Mouse (Mus musculus): ENCODE measurements at regions not wholly inside any gene's neighbourhood (a gene's known extent, or its start where the extent isn't known, plus 50 kb on each side); places are given as distances from the start of the nearest gene placed in this dataset.
A peak's percentile ranks its signal among the peaks of the same experiment; 100 is the strongest.

DNA sequence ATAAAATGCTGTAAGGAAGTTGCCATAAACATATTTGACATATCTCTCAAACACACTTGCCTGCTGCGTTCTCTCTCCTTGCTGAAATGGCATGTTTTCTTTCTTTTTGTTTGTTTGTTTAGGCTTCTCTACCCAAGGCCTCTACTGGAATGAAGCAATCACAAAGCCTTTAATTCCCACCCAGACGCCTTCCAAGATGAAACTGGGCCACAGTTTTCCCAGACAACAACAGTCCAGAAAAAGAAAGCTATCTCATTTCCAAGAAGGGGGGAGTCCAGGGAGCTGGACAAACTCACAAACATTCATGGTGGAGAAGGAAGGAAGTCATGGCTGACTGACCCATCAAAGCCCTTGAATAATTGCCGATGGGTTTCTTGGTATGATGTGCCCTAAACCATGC, 234.1 kb downstream of the Gm45692 start:
- DNase-seq (ENCODE audit: low spot score in 2 of 2) = no peak

DNA sequence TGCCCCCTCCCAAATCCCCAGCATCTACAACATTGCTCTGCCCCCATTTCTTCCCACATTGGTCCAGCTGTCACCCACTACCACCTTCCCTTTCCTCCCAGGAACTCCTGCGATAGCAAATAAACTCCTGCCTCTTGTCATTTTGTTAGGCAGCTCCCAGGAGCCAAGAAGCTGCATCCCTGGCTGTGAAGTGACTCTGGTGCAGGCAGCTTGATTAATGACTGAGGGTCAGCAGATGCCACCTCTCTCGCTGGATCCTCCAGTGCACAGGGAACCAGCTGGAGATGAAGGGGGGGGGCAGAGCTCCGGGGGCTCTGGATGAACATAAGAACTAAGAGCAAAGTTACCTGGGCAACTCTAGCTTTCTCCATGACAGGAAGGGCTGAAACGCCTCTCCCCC, 235.2 kb downstream of the Gm45692 start:
- DNase-seq (ENCODE audit: low spot score in 2 of 2) = no peak

DNA sequence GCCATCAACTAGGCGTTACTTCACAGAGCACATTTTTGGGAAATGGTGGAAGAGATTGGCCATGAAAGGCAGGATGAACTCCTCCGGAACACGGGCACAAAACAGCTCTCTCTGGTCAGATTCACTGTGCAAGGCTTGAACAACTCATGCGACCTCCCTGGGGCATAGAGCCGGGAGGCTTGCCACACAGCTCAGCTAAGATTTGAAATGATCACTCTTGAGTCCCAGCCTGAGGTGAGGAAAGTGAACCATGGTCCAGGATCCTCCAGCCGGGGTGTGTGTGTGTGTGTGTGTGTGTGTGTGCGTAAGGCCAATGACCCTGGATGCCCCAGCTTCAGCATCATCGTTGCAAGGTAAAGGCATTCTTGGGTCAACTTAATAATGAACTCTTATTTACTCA, 237.5 kb downstream of the Gm45692 start:
- no peak for DNase-seq (ENCODE audit: low spot score in 2 of 2)

DNA sequence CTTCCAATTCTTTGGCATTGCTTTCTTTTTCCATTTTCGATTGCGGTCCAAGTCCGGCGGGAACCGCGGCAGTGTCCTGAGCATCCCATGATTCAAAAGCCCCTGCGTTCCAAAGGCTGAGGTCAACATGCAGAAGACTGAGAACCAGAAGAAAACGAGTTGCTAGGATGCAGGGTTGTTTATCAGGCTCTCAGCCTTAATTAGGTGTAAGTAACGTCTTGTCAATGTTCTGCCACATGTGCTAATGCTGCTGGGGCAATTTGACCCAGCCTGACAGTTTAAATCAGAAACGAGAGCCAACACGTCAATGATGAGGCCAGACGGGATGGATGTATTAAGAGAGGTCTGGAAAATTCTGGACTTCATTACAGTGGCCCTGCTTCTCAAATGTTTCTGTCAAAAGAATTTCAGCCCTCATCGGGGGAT, 239.4 kb downstream of the Gm45692 start:
- no peak for DNase-seq (ENCODE audit: low spot score in 2 of 2)

DNA sequence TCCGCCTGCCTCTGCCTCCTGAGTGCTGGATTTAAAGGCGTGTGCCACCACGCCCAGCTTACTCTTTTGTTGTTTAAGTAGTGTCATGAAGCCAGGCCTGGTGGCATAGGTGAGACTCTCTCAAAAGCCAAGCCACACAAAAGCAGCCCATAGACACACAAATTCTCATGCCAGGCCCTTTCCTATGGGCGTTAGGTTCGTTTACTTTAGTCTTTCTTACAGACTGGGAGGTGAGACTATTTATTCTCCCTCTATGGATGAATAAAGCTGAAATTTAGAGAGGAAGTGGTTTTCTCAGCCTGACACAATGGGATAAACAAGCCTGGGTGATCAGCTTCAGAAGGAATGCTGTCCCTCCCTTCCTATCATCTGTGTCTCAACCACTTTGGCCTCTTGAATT, 243.0 kb downstream of the Gm45692 start:
- no peak for DNase-seq (ENCODE audit: low spot score in 2 of 2)

DNA sequence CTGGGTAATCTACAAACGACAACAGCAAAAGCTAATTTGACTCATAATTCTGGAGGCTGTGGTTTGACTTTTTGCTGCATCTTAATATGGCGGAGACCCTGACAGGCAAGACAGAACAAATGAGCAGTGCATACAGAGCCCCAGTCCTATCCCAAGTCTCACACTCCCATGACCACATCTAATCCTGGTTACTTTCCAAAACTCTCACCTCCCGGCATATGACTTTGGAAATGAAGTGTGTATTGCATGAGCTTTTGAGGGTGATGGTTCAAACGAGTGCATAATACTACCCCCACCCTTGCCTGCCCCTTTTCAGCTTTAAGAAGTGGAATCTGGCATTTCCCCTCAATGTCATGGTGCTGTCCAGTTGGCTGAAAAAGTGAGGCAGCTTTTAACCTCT, 244.3 kb downstream of the Gm45692 start:
- no peak for DNase-seq (ENCODE audit: low spot score in 2 of 2)

DNA sequence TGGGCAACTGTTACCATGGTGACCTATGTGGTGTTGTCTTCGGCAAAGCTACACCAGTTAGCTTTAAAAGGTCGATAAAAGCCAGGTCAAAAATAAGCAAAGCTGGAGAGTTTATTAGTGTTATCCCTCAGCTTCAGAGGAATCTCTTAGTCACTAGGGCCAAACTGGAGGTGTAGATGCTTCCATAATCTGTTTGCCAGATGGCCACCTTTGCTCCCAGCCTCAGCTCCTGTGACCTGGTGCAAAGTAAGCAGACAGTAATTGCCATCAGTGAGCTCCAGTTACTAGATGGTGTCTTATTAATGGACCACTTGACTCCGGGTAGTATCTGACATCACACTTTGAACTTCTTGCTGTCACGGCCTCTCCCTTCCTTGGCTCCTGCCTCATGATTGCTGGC, 245.3 kb downstream of the Gm45692 start:
- DNase-seq (ENCODE audit: low spot score in 2 of 2) = no peak

DNA sequence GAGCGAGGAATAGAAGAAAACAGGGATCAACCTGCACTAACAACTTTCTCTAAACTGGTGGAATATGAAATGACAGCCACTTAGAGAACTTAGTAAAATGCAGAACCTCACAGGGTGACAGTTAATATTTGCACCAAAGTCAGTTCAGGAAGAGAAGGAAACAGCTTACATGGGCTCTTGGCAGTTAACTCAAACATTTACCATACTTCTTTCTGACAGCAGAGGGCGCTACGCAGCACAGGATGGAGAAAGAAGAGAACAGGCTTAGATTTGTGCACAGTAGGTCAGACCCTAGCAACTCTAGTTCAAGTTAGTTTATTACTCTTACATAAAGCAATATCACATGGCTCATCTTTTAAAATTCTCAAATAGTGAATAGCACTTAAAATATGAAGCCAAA, 261.3 kb downstream of the Gm45692 start:
- DNase-seq (ENCODE audit: low spot score in 2 of 2) = peak; percentile 14 to 36

DNA sequence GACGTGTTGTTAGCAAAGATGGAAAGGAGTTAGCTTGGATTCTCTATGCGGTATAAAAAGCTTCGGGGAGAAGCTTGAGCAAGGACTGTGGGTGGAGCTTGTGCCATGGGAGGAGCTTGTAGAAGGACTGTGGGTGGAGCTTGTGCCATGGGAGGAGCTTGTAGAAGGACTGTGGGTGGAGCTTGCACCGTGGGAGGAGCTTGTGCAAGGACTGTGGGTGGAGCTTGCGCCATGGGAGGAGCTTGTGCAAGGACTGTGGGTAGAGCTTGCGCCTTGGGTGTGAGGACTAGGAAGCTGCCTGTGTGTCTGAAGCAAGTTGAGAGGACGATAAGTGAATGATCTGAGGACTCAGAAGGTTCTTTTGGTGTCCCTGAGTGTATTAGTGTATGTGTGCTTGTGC, 263.1 kb downstream of the Gm45692 start:
- DNase-seq (ENCODE audit: low spot score in 2 of 2) = no peak

DNA sequence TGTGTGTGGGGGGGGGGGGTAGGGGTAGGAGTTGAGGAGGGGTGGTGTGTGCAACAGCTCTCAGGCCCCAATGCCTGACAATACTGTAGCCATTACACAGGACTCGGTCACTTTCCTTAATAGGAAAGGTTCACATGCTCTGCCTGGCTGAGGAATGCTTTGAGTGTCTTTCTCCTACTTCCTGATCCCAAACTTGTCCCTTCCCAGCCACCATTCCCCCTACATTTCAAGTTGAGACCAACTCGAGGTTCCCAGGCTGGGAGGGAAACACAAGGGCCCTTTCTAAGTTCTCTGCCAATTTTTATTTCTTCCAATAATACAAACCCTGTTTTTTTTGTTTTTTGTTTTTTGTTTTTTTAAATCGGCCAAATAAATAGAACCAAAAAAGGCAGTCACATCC, 264.6 kb downstream of the Gm45692 start:
- DNase-seq (ENCODE audit: low spot score in 2 of 2) = no peak

DNA sequence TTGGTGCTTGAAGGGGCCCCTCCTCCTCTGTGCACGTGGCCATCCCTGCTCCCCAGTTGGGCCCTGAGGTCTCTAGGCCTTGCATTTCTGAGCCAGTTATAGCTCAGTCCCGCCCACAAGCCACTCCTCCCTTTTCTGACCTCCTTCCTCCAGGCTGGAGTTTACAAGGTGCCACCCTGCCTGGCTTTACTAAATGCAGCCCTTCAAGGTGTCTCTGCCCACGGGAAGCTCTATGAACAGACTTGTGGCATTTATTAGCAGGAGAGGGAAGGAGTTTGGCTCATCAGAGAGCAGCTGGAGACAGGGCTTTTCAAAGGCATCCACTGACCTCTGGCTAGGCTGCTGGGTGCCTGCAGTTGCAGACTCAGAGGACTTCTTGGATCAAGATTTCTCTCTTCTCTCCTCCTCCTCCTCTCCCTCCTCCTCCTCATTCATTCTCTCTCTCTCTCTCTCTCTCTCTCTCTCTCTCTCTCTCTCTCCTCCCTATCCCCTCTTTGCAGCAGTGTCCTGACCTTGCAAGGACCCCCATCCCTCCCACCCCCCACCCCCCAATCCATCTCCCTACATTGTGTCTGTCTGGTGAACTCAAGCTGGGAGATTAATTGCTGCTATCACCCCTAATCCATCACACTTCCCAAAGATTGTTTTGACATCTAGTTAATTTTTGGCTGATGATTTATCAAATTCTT, 265.1 kb downstream of the Gm45692 start:
- DNase-seq (ENCODE audit: low spot score in 2 of 2) = no peak

DNA sequence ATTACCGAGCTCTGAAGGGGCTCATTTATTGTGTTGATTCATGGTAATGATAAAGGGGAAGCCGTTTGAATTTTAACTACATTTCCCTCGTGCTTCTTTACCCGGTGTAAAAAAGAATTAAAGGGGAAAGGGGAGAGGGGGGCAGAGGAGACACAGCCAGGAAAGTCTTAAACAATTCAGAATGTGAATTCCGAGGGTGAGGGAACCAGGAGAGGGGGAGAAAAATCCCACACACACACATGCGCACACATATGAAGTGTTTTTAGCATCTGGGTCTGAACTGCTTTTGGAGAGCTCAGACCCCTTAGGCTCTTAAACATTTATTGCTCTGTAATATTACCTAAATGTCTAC, 265.6 kb downstream of the Gm45692 start:
- no peak for DNase-seq (ENCODE audit: low spot score in 2 of 2)

DNA sequence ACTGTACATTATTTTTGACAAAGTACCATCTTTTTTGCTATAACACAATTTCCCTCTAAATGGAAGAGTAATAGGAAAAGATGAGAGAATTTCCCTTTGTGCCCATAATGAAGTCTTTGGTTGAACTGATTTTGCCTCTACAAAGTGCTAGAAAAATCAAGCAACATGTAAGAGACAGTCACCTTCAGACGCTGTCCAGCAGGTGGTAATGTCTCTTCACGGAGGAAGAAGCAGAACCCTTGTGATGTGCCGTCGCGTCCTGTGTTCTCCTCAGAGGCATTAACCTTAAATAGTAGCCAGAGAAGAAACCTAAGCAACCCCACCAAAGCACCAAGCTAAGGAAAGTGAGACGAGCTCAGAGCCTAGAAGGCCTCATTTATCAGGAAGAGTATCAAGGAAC, 275.7 kb downstream of the Gm45692 start:
- no peak for DNase-seq (ENCODE audit: low spot score in 2 of 2)

DNA sequence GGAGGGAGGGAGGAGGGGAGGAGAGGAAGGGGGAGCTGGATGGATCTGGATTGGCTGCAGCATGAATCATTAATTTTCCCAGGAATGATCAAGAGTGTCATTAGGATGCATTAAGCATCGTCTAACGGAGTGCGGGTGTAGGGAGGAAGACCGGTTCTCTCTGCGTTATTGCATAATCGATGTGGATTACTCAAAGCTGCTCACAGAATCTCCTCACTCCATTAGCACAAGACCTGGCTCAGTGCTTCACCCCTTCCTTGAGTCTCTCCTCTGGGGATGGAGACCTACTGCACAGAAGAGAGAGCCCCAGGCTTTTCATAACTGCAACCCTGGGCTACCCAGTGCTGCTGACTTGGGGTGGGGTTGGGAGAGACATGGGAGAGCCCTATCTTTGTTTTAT, 300.7 kb downstream of the Gm45692 start:
- DNase-seq (ENCODE audit: low spot score in 2 of 2) = no peak

DNA sequence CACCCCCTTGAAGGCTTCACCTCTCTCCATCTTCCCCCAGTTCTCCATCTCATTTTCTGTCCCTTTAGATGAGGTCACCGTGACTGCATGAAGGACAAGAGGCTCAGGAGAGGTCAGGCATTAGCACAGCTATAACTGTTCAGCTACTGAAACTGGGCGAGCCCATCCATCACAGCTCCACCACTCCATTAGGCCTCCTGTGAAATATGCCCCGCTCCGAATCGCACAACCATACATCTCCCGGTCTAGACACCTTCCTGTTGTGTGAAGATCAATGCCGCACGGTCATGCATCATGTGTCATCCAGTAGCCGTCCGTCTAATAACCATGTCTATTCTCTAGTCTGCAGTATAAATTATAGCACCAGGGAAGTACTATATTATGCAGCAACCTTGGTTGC, 301.2 kb downstream of the Gm45692 start:
- no peak for DNase-seq (ENCODE audit: low spot score in 2 of 2)

DNA sequence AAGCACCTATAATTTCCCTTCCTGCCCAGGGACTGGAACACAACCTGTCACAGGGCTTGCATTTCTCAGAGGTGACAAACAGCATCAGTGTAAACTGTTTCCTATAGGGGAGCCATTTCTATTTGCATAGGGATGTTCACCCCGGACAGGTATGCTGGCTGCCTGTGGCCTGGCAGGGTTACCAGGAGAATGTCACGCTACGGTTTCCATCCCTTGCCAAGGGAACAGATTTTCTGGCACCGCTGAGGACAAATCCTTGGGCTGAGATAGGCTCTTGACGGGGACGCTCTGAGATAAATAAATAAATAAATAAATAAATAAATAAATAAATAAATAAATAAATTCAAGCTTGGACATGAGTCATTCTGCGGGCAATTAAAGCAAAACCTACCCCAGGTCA, 308.0 kb downstream of the Gm45692 start:
- no peak for DNase-seq (ENCODE audit: low spot score in 2 of 2)

DNA sequence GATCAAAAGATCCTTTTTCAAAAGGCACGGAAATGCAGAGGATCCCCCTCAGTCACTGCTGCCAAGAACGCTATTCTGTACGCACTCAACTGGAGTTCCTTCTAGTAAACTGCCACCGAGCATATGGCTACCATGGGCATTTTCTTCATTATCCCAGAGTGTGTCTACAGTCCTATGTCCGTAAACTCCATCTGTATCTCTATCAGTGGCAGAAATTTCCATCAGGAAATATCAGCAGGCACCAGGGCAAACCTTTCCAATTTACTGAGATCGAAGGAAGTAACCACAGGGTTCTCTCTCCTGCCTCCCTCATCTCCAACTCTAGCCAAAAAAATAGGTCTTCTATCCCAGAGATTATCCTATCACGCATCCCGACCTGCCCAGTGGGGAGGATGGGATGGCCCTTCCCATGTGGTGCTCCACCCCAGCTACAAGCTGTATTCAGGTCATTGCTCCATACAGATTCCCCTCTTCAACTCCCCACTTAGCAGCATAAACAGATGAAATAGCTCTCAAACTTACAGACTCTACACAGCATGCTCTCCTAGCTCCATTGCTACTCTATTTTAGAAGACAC, 310.5 kb downstream of the Gm45692 start:
- DNase-seq (ENCODE audit: low spot score in 2 of 2) = no peak

DNA sequence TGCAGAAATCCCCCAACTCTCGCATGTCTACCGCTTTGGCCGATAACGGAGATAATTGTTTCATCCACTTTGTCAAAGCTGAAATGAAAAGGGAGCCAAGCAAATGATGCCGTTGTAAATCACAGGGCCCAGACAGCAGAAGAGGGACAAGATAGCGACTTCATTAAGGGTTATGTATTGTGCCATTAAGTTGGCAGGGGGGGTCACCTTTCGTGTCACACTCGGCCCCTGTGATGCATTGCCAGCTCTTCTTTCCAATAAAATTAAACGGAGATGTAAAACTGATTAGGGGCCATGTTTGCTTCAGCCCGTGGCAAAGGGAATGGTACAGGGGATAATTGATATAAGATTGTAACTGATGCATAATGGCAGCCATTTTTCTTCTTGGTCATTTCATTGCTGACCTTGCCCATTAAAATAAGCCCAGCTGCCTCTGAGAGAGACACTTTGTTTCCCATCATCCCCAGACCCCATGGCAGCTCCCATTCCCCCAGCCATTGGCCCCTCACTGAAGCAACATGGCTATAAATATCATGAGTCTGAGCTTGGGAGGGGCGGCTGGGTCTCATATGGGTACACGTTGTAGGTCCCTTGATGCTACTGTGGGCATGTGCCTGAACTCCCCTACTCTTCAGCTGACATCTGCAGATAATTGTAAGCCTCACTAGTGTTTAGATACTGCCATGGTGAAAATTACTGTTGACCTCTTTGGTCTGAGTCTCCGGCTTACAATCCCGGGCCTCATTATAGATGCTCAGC, 313.0 kb downstream of the Gm45692 start:
- DNase-seq (ENCODE audit: low spot score in 2 of 2) = no peak

DNA sequence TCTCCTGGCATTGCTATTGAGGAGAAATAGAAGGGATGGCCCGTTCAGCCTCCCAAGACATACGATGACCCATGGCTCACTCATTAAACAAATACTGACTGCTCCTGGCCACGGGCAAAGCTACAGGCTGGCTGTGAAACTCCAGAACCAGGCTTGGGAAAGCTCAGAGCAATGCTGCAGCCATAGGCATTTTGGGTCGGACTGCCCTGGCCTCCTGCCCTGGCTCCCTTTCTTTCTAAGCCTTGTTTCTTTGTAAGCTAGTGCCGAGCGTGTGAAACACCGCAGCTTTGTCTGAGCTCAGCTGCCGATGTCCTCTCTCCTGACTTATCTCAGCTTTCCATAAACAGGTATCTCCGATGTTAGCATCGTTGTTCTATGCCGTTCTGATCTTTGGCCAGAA, 316.9 kb downstream of the Gm45692 start:
- DNase-seq (ENCODE audit: low spot score in 2 of 2) = no peak

DNA sequence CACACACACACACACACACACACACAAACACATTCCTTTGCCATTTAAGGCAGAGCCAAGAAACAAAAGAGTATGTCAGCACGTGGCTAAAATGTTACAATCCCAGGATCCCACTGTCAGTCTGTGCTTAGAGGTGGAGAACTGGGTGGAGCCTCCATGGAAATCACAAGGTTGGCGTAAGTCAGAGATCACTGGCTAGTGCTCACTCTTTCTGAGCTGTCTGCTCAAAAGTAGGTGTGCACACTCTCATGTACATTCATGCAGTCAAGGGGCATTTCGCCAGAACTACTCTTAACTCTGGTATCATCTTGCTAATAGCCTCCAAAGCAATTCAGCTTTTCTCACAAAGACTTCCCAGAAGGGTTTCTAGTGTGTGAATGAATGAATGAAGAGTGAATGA, 318.2 kb downstream of the Gm45692 start:
- no peak for DNase-seq (ENCODE audit: low spot score in 2 of 2)

DNA sequence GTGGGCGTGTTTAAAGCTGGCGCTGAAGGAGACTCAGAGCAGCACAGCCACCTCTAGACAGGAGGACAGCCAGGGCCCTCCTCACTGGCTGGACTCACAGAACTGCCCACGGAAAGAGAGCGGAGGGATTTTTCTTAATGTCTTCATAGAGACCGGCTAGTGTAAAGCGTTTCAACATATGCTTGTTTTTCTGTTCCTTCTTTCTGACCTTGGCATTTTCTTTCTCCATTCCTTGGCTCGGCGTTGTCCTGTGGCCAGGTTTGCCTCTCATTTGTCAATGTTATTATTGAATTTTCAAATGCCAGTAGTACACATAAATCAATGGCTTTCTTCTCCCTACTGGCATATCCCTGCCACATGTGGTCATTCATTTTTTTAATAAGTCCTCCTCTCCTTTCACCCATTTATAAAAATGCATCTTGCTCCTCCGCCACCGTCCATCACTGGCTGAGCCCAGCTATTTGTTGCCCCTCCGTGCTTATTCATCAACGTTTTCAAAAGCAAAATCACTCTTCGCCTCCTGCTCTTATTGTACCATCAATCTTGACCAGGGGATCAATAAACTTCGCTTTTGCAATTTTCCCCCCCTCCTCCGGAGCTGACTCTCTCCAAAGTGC, 319.0 kb downstream of the Gm45692 start:
- DNase-seq (ENCODE audit: low spot score in 2 of 2) = no peak

DNA sequence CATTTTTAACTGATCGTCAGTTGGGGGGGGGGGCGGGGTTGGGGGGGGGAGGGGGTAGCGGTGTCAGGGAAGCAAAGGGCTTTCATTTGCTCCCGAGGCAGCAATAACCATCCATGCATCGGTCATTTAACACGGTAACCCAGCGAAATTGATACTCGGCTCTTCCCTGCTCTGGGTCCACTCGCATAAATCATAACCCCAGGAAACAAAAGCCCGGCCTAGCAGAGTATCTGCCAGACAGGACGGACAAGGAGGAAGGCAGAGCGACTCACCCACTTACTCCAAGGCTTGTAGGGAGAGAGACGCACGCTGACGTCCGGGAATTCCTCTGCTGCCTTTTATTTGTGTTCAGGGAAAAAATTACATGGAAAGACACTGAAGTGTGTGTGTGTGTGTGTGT, 319.5 kb downstream of the Gm45692 start:
- DNase-seq (ENCODE audit: low spot score in 2 of 2) = no peak
